Mouse (Mus musculus): ENCODE data around the gene Mrps22. TPM values are rescaled to one million over a fixed set of nuclear protein-coding genes. Genes with fewer than 3 reads are reported as not detected.
A peak's percentile ranks its signal among the peaks of the same experiment; 100 is the strongest.

The Mrps22 gene
- 12.9 and 14.1 TPM in 2 replicates for polyA plus RNA-seq (2012; ENCODE audit: insufficient read depth, insufficient read length, missing spikeins)

DNA sequence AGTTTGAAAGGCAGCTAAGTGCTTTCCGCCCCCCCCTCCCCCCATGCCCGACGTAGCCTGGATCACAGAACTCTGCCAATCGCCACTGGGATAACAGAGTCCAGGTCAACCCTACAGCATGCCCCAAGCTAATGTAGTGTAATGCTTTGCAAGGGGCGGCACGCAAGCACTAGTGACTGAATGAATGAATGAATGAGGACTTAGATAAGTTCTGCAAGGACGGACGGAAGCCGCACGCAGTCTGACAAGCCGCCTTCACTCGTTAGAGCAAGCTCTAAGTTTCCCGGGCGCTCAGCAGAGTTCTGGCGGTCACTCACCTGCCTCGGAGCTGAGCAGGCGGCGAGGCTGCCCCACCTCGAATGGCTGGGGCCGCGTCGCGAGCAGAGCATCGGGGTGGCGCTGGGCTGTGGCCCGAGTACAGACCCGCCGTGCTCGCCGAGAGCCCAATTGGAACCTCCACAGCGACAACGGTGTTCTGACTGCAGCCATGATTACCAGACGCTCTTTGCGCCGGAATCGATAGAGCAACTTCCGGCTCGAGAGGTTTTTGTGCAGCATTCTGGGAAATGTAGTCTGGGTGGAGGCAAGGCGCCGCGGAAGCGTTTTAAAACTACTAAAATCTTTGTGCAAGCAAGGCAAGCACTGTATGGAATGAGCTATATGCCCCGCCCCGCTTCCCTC is at the start of gene Mrps22:
Gene Mrps22 (minus strand): TSS at position 505 of the 681 bp plus-strand sequence.
- Histone ChIP-seq H3K4me1 (ENCODE audit: control insufficient read depth, insufficient read depth, low read length) (peaks cover 5% of the 10 kb centered on the region), H3K27ac (ENCODE audit: insufficient read depth, low read depth, low read length) (0 out of 2 replicates have a peak within 1 kb of the TSS, but pooled peaks have one; percentile 0), H3K4me3 (ENCODE audit: insufficient read depth, low read length) (peak within 1 kb of the TSS; percentile 83)
- TF ChIP-seq CTCF (IDR thresholded peaks at IDR 0.05; ENCODE audit: low read depth, low read length) (no peak), POLR2A (IDR thresholded peaks at IDR 0.05; ENCODE audit: borderline replicate concordance, low read depth, low read length) (no peak)

DNA sequence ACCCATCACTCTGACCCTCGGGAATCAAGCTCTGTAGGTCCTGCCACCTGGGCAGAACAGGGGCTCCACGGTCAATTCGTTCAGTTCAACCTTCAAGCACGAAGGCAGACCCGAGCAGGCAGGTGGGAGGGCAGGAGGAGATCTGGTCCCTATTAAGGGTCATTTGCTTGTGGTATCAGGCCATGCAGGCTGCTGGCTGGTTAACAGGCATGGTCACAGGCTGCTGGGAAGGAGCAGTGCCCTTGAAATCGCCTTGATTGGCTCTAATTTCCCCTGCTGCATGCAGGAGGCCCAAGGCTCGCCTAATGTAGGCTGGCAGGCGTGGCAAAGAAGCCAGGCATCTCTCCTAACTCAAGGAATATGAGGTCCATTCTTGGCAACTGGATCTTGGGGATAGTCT is 49.1 kb upstream of the Mrps22 start:
- H3K27ac ChIP-seq (ENCODE audit: insufficient read depth, low read depth, low read length): no peak overlapping the region
- no peaks in the 10 kb centered on the region for H3K4me1 ChIP-seq (ENCODE audit: control insufficient read depth, insufficient read depth, low read length)
- no peak for TF ChIP-seq POLR2A (IDR thresholded peaks at IDR 0.05; ENCODE audit: borderline replicate concordance, low read depth, low read length)
- TF ChIP-seq CTCF (IDR thresholded peaks at IDR 0.05; ENCODE audit: low read depth, low read length): no peak
- H3K4me3 ChIP-seq (ENCODE audit: insufficient read depth, low read length): no peak overlapping the region

DNA sequence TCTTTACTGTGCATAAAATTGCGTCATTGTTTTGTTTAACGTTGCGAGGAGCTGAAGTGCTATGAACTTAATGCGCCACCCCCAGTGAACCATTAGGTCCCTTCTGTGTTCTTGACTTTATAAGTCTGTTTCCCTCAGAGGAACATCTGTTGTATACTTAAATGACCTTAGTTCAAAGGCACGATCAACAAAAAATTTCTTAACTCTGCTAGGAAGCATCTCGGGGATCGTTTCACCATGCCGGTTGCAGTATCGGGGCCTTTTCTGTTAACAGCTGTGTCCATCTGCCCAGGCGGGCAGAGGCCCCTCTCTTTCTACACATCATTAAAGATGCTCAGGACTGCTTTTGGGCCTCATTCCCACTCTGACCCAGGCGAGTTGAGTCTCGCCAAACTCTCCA is 46.0 kb upstream of the Mrps22 start:
- no peaks in the 10 kb centered on the region for H3K4me1 ChIP-seq (ENCODE audit: control insufficient read depth, insufficient read depth, low read length)
- TF ChIP-seq CTCF (IDR thresholded peaks at IDR 0.05; ENCODE audit: low read depth, low read length) (no peak), POLR2A (IDR thresholded peaks at IDR 0.05; ENCODE audit: borderline replicate concordance, low read depth, low read length) (no peak)
- H3K27ac ChIP-seq (ENCODE audit: insufficient read depth, low read depth, low read length): no peak overlapping the region
- no peak overlapping the region for H3K4me3 ChIP-seq (ENCODE audit: insufficient read depth, low read length)

DNA sequence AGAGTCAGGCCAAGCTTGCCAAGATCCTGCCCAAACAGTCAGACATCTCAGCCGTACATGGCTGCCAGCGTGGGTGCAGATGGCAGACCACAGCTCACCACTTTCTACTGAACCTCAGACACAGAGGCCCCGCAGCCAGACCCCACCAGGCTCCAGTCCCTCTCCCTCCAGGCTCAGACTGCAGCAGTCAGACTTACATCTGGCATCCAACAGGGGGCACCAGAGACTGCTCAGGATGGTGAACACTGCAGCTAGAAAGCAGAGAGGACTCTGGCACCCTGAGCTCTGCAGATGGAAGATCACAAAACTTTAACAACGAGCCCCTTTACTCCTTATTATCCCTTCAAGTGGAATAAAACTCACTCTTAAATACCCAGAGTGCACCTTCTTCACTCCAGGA is 44.3 kb upstream of the Mrps22 start:
- peak; percentile 20; the same call in 1 of the 2 replicates for TF ChIP-seq CTCF (IDR thresholded peaks at IDR 0.05; ENCODE audit: low read depth, low read length)
- TF ChIP-seq POLR2A (IDR thresholded peaks at IDR 0.05; ENCODE audit: borderline replicate concordance, low read depth, low read length): no peak
- Histone ChIP-seq H3K27ac (ENCODE audit: insufficient read depth, low read depth, low read length) (no peak overlapping the region), H3K4me1 (ENCODE audit: control insufficient read depth, insufficient read depth, low read length) (no peaks in the 10 kb centered on the region), H3K4me3 (ENCODE audit: insufficient read depth, low read length) (no peak overlapping the region)

DNA sequence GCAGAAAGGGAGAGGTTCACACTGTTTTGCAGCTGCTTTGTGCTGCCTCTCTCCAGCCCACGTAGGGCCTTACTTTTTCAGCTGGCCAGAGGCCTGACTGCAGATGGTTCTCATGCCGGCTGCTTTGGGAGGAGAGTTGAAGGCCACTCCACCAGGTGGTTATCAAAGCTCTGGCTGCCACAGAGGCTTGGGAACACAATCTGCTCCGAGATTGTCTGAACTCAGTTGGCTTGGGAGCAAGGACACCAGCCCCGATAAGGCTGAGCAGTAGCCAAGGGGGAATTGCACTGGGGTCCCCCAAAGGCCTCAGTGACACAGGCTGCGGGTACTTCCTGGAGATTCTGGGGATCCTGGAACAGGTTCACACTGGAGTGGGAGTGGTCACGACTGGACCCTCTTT is 40.7 kb upstream of the Mrps22 start:
- no peak for TF ChIP-seq POLR2A (IDR thresholded peaks at IDR 0.05; ENCODE audit: borderline replicate concordance, low read depth, low read length)
- no peak for TF ChIP-seq CTCF (IDR thresholded peaks at IDR 0.05; ENCODE audit: low read depth, low read length)
- H3K4me3 ChIP-seq (ENCODE audit: insufficient read depth, low read length): no peak overlapping the region
- H3K4me1 ChIP-seq (ENCODE audit: control insufficient read depth, insufficient read depth, low read length): no peaks in the 10 kb centered on the region
- no peak overlapping the region for H3K27ac ChIP-seq (ENCODE audit: insufficient read depth, low read depth, low read length)

DNA sequence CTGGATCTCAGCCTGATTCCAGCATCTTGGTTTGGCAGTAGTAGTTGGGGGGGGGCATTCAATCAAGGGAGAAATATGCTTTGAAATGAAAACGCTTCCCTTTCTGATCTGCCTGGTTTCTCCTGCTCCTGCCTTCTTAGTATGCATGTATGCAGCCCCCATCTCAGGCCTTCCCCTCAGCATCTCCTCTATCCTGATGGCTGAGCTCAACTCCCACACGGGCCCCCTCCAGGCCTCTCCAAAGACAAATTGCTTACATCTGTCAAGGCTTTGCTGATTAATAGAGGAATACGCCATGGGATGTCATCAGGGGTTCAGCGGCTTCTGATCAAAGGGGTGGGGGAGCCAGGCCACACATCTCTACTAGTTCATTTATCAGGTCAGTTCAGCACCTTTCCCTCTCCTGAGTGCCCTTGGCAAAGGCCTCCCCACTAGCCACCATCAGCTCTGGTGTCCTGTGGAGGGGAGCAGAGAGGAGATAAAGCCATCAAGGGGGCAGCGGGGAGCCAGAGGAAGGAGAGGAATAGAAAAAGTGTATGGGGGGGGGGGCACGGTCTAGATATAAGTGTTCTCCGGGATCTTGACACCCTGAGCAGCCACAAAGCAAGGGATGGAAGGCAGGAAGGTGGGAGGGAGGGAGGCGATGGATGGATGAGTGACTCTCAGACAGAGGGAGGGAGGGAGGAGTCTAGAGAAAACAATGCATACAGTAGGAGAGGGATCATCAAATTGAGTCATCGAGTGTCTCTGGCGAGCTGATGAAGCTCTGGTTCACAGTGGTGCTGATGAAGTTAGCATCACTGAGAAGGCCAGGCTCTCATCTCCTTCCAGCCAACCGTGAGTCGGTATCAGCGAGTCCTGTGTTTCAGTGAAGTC is 32.1 kb upstream of the Mrps22 start:
- H3K27ac ChIP-seq (ENCODE audit: insufficient read depth, low read depth, low read length): no peak overlapping the region

DNA sequence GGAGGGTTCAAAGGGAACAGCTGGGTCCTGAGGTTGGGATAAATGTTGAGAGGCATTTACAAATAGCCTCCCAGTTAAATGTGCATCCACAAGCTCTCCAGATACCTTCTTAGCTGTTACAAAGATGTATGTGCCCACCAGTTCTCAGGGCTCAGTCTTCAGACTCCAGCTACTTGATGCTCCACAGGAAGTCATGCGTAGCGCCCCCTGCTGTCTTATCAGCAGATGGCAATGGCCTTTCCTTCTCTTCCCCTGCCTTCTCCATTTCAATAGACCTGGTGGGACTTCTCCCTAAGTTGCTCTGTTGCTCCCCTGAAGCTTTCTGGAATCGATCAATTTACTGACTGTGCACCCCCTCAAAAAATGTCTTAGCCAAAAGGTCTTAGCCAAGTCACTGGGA is 27.0 kb upstream of the Mrps22 start:
- TF ChIP-seq CTCF (IDR thresholded peaks at IDR 0.05; ENCODE audit: low read depth, low read length) (0 out of 2 replicates have a peak, but pooled peaks have one; percentile 27), POLR2A (IDR thresholded peaks at IDR 0.05; ENCODE audit: borderline replicate concordance, low read depth, low read length) (no peak)
- Histone ChIP-seq H3K4me1 (ENCODE audit: control insufficient read depth, insufficient read depth, low read length) (no peaks in the 10 kb centered on the region), H3K4me3 (ENCODE audit: insufficient read depth, low read length) (no peak overlapping the region), H3K27ac (ENCODE audit: insufficient read depth, low read depth, low read length) (no peak overlapping the region)

More for the DNA sequence above, 32.1 kb upstream of the Mrps22 start:
- no peak for TF ChIP-seq CTCF (IDR thresholded peaks at IDR 0.05; ENCODE audit: low read depth, low read length)
- Histone ChIP-seq H3K4me3 (ENCODE audit: insufficient read depth, low read length) (no peak overlapping the region), H3K4me1 (ENCODE audit: control insufficient read depth, insufficient read depth, low read length) (no peaks in the 10 kb centered on the region)

DNA sequence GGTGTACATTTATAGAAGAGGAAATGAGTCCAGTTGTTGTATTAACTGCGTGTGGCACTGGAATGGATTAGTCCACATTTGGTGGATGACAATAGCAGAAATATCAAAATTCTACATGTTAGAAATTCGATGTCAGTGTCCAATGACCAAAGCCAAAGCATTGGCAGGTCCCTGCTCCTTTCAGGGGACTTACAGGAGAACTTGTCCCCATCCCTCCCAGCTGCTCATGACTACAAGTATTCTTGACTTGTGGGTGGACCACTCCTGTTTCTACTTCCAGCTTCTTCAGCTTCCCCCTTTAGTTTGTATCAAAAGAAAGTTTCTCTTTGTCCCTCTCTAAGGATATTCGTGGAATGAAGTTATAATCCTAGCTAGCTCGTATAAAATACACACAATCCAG is 3.4 kb upstream of the Mrps22 start:
- Histone ChIP-seq H3K4me3 (ENCODE audit: insufficient read depth, low read length) (no peak overlapping the region), H3K4me1 (ENCODE audit: control insufficient read depth, insufficient read depth, low read length) (peaks cover 5% of the 10 kb centered on the region), H3K27ac (ENCODE audit: insufficient read depth, low read depth, low read length) (no peak overlapping the region)
- TF ChIP-seq CTCF (IDR thresholded peaks at IDR 0.05; ENCODE audit: low read depth, low read length) (no peak), POLR2A (IDR thresholded peaks at IDR 0.05; ENCODE audit: borderline replicate concordance, low read depth, low read length) (no peak)

DNA sequence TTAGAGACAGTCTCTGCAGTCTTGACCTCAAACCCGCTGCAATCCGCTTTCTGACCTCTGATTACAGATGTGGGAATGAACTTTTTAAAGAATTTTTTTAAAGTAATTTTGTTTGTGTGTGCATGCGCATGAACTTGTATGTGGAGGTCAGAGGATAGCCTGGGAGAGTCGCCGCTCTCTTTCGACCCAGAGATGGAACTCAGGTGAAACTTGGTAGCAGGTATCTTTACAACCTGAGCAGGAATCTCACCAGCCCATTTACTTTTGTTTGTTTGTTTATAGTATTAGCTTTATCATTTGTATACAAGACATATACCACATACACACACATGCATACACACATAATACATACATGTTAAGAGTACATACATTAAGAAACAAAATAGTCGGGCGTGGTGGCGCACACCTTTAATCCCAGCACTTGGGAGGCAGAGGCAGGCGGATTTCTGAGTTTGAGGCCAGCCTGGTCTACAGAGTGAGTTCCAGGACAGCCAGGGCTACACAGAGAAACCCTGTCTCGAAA is 438 bp upstream of the Mrps22 start:
- H3K27ac ChIP-seq (ENCODE audit: insufficient read depth, low read depth, low read length): no peak overlapping the region
- no peak for TF ChIP-seq CTCF (IDR thresholded peaks at IDR 0.05; ENCODE audit: low read depth, low read length)
- no peak for TF ChIP-seq POLR2A (IDR thresholded peaks at IDR 0.05; ENCODE audit: borderline replicate concordance, low read depth, low read length)
- H3K4me1 ChIP-seq (ENCODE audit: control insufficient read depth, insufficient read depth, low read length): peaks cover 5% of the 10 kb centered on the region
- H3K4me3 ChIP-seq (ENCODE audit: insufficient read depth, low read length): no peak overlapping the region; the same call in 1 of the 2 replicates

DNA sequence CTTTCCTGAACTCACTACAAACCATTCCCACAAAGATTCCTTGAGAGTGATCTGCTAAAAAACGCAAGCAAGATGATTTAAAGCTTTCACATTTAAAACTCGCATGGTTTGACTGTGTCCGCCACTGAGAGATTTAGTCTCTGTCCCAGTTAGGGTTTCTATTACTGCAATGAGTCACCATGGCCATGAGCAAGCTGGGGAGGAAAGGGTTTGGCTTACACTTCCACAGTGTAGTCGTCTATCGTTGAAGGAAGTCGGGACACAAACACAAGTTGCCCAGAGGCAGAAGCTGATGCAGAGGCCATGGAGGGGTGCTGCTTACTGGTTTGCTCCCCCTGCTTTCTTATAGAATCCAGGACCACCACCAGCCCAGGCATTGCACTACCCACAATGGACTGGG is 1.4 kb downstream of the Mrps22 start:
- TF ChIP-seq CTCF (IDR thresholded peaks at IDR 0.05; ENCODE audit: low read depth, low read length) (no peak), POLR2A (IDR thresholded peaks at IDR 0.05; ENCODE audit: borderline replicate concordance, low read depth, low read length) (no peak)
- peak overlapping the region; percentile 83 for H3K4me3 ChIP-seq (ENCODE audit: insufficient read depth, low read length)
- peaks cover 5% of the 10 kb centered on the region for H3K4me1 ChIP-seq (ENCODE audit: control insufficient read depth, insufficient read depth, low read length)
- no peak overlapping the region for H3K27ac ChIP-seq (ENCODE audit: insufficient read depth, low read depth, low read length)

All from bone marrow macrophage, adult 2 months (primary cell).